Mouse (Mus musculus): ENCODE data around the gene Bnc2. TPM values are rescaled to one million over a fixed set of nuclear protein-coding genes. Genes with fewer than 3 reads are reported as not detected.

The Bnc2 gene
- polyA plus RNA-seq, 1 experiment: 20.1 TPM

- Histone ChIP-seq H3K4me1 (ENCODE audit: control insufficient read depth, insufficient read depth, low read length) (no peaks in the 10 kb centered on the region), H3K27me3 (replicated peaks; ENCODE audit: control insufficient read depth, insufficient read depth, low read length) (no peaks in the 10 kb centered on the region), H3K4me3 (ENCODE audit: insufficient read depth, low read depth, low read length) (no peak overlapping the region), H3K36me3 (ENCODE audit: control insufficient read depth, insufficient read depth, low read length) (no peaks in the 10 kb centered on the region), H3K27ac (ENCODE audit: insufficient read depth, low read depth, low read length) (no peak overlapping the region)
- 82% methylated on average over 11 of the region's 11 CpGs for WGBS
- no peak for TF ChIP-seq POLR2A (IDR thresholded peaks at IDR 0.05; ENCODE audit: low read depth, low read length)
- TF ChIP-seq CTCF (conservative IDR thresholded peaks at IDR 0.05; ENCODE audit: insufficient read depth, insufficient read length, low read depth, low read length): no peak
- DNase-seq: no peak
Observed at GRCm38 (mm10) chr4:84528886-84529789, 145.9 kb downstream of the Bnc2 start.

- H3K4me3 ChIP-seq (ENCODE audit: insufficient read depth, low read depth, low read length): no peak overlapping the region
- no peaks in the 10 kb centered on the region for H3K27me3 ChIP-seq (replicated peaks; ENCODE audit: control insufficient read depth, insufficient read depth, low read length)
- no peak for DNase-seq
- peaks cover 5% of the 10 kb centered on the region; the same call in 1 of the 2 replicates for H3K4me1 ChIP-seq (ENCODE audit: control insufficient read depth, insufficient read depth, low read length)
- WGBS: 81% methylated on average over 2 of the region's 2 CpGs
- H3K36me3 ChIP-seq (ENCODE audit: control insufficient read depth, insufficient read depth, low read length): no peaks in the 10 kb centered on the region
- TF ChIP-seq POLR2A (IDR thresholded peaks at IDR 0.05; ENCODE audit: low read depth, low read length) (no peak), CTCF (conservative IDR thresholded peaks at IDR 0.05; ENCODE audit: insufficient read depth, insufficient read length, low read depth, low read length) (no peak)
- H3K27ac ChIP-seq (ENCODE audit: insufficient read depth, low read depth, low read length): no peak overlapping the region
Observed at GRCm38 (mm10) chr4:84528358-84528757, 146.7 kb downstream of the Bnc2 start.

GRCm38 (mm10) chr4:84527066-84527933, 147.8 kb downstream of the Bnc2 start:
- no peak for DNase-seq
- TF ChIP-seq CTCF (conservative IDR thresholded peaks at IDR 0.05; ENCODE audit: insufficient read depth, insufficient read length, low read depth, low read length) (no peak), POLR2A (IDR thresholded peaks at IDR 0.05; ENCODE audit: low read depth, low read length) (no peak)
- peaks cover 5% of the 10 kb centered on the region; the same call in 1 of the 2 replicates for H3K4me1 ChIP-seq (ENCODE audit: control insufficient read depth, insufficient read depth, low read length)
- 53% methylated on average over 15 of the region's 15 CpGs for WGBS
- H3K27me3 ChIP-seq (replicated peaks; ENCODE audit: control insufficient read depth, insufficient read depth, low read length): no peaks in the 10 kb centered on the region
- H3K36me3 ChIP-seq (ENCODE audit: control insufficient read depth, insufficient read depth, low read length): no peaks in the 10 kb centered on the region
- H3K4me3 ChIP-seq (ENCODE audit: insufficient read depth, low read depth, low read length): no peak overlapping the region
- no peak overlapping the region for H3K27ac ChIP-seq (ENCODE audit: insufficient read depth, low read depth, low read length)

- TF ChIP-seq CTCF (conservative IDR thresholded peaks at IDR 0.05; ENCODE audit: insufficient read depth, insufficient read length, low read depth, low read length) (no peak), POLR2A (IDR thresholded peaks at IDR 0.05; ENCODE audit: low read depth, low read length) (no peak)
- peak; percentile 44 for DNase-seq
- WGBS: 41% methylated on average over 4 of the region's 4 CpGs
- Histone ChIP-seq H3K4me1 (ENCODE audit: control insufficient read depth, insufficient read depth, low read length) (peaks cover 5% of the 10 kb centered on the region; the same call in 1 of the 2 replicates), H3K36me3 (ENCODE audit: control insufficient read depth, insufficient read depth, low read length) (no peaks in the 10 kb centered on the region), H3K4me3 (ENCODE audit: insufficient read depth, low read depth, low read length) (no peak overlapping the region), H3K27ac (ENCODE audit: insufficient read depth, low read depth, low read length) (no peak overlapping the region; the same call in 1 of the 2 replicates), H3K27me3 (replicated peaks; ENCODE audit: control insufficient read depth, insufficient read depth, low read length) (no peaks in the 10 kb centered on the region)
Observed at GRCm38 (mm10) chr4:84523651-84524221, 151.3 kb downstream of the Bnc2 start.

GRCm38 (mm10) chr4:84523211-84523610, 151.9 kb downstream of the Bnc2 start:
- TF ChIP-seq POLR2A (IDR thresholded peaks at IDR 0.05; ENCODE audit: low read depth, low read length): no peak
- TF ChIP-seq CTCF (conservative IDR thresholded peaks at IDR 0.05; ENCODE audit: insufficient read depth, insufficient read length, low read depth, low read length): no peak
- H3K4me3 ChIP-seq (ENCODE audit: insufficient read depth, low read depth, low read length): no peak overlapping the region
- peak overlapping the region; percentile 21; the same call in 1 of the 2 replicates for H3K27ac ChIP-seq (ENCODE audit: insufficient read depth, low read depth, low read length)
- H3K4me1 ChIP-seq (ENCODE audit: control insufficient read depth, insufficient read depth, low read length): peaks cover 5% of the 10 kb centered on the region; the same call in 1 of the 2 replicates
- H3K27me3 ChIP-seq (replicated peaks; ENCODE audit: control insufficient read depth, insufficient read depth, low read length): no peaks in the 10 kb centered on the region
- DNase-seq: no peak
- no peaks in the 10 kb centered on the region for H3K36me3 ChIP-seq (ENCODE audit: control insufficient read depth, insufficient read depth, low read length)
- WGBS: 13% methylated on average over 5 of the region's 5 CpGs

GRCm38 (mm10) chr4:84521562-84521961, 153.5 kb downstream of the Bnc2 start:
- TF ChIP-seq CTCF (conservative IDR thresholded peaks at IDR 0.05; ENCODE audit: insufficient read depth, insufficient read length, low read depth, low read length) (no peak), POLR2A (IDR thresholded peaks at IDR 0.05; ENCODE audit: low read depth, low read length) (no peak)
- no peak overlapping the region for H3K27ac ChIP-seq (ENCODE audit: insufficient read depth, low read depth, low read length)
- H3K36me3 ChIP-seq (ENCODE audit: control insufficient read depth, insufficient read depth, low read length): no peaks in the 10 kb centered on the region
- WGBS: 87% methylated on average over 5 of the region's 5 CpGs
- H3K4me1 ChIP-seq (ENCODE audit: control insufficient read depth, insufficient read depth, low read length): peaks cover 5% of the 10 kb centered on the region; the same call in 1 of the 2 replicates
- DNase-seq: no peak
- H3K27me3 ChIP-seq (replicated peaks; ENCODE audit: control insufficient read depth, insufficient read depth, low read length): no peaks in the 10 kb centered on the region
- H3K4me3 ChIP-seq (ENCODE audit: insufficient read depth, low read depth, low read length): no peak overlapping the region
